Mouse (Mus musculus) left cerebral cortex, adult 11 months (tissue): ENCODE data around the gene Gm28053.
"Not testable (repeated sequence)": the region's sequence is repeated elsewhere in the genome, so short reads cannot be mapped to it uniquely, and the experiment has no call there.

Experiments
- DNase-seq: peaks from one replicate; pipeline ENCODE4 v3.0.0; 2022; ENCODE audit warnings: low spot score

Gm28053 gene

GRCm38 (mm10) chr6:48718455-48718854 lies at the start of gene Gm28053, which contains the start of gene Gimap7:
Gene Gm28053, plus strand, starts transcription at chr6:48718607.
Gene Gimap7, plus strand, starts transcription at chr6:48718621.
- DNase-seq = no peak

- no peak for DNase-seq
Measured at GRCm38 (mm10) chr6:48669446-48669969, 48.9 kb upstream of the Gm28053 start.

- no peak for DNase-seq
Measured at GRCm38 (mm10) chr6:48674291-48675058, 43.9 kb upstream of the Gm28053 start.

GRCm38 (mm10) chr6:48675400-48675930 lies 42.9 kb upstream of the Gm28053 start:
- no peak for DNase-seq

GRCm38 (mm10) chr6:48675931-48676859 lies 42.2 kb upstream of the Gm28053 start, which contains the start of gene Gimap9:
Gene Gimap9, plus strand, starts transcription at chr6:48676129.
- DNase-seq = no peak

GRCm38 (mm10) chr6:48676860-48677415 lies 41.5 kb upstream of the Gm28053 start:
- no peak for DNase-seq

GRCm38 (mm10) chr6:48677492-48678345 lies 40.7 kb upstream of the Gm28053 start:
- no peak for DNase-seq

GRCm38 (mm10) chr6:48678391-48678790 lies 40.0 kb upstream of the Gm28053 start:
- no peak for DNase-seq

- no peak for DNase-seq
Measured at GRCm38 (mm10) chr6:48679701-48680100, 38.7 kb upstream of the Gm28053 start.

GRCm38 (mm10) chr6:48680421-48680820 lies 38.0 kb upstream of the Gm28053 start:
- no peak for DNase-seq

- no peak for DNase-seq
Measured at GRCm38 (mm10) chr6:48681472-48682090, 36.8 kb upstream of the Gm28053 start.

- DNase-seq = peak; percentile 14
Measured at GRCm38 (mm10) chr6:48682271-48682670, 36.1 kb upstream of the Gm28053 start.

GRCm38 (mm10) chr6:48683263-48683821 lies 35.1 kb upstream of the Gm28053 start:
- DNase-seq = not testable (repeated sequence)

GRCm38 (mm10) chr6:48684319-48684718 lies 34.1 kb upstream of the Gm28053 start, which contains the start of gene Gimap4:
Gene Gimap4, plus strand, starts transcription at chr6:48684549.
- no peak for DNase-seq

- DNase-seq = no peak
Measured at GRCm38 (mm10) chr6:48684806-48685205, 33.6 kb upstream of the Gm28053 start.

- DNase-seq = no peak
Measured at GRCm38 (mm10) chr6:48685251-48685650, 33.2 kb upstream of the Gm28053 start.

GRCm38 (mm10) chr6:48685694-48686665 lies 32.4 kb upstream of the Gm28053 start:
- DNase-seq = no peak

GRCm38 (mm10) chr6:48687077-48687476 lies 31.3 kb upstream of the Gm28053 start:
- DNase-seq = no peak

- DNase-seq = no peak
Measured at GRCm38 (mm10) chr6:48689320-48689719, 29.1 kb upstream of the Gm28053 start.
